Mouse (Mus musculus) lung, embryonic 15.5 days (tissue): ENCODE data around the gene Erc2. TPM values are rescaled to one million over a fixed set of nuclear protein-coding genes. Genes with fewer than 3 reads are reported as not detected.

Experiments
- ATAC-seq: fragments of 200-750 bp; cut with Nextera tagmentation; 2 replicates; pipeline ENCODE4 v1.8.0; 2017; ENCODE audit warnings: moderate number of reproducible peaks, borderline replicate concordance; ENCODE audit not compliant: low FRiP score, low TSS enrichment; ENCODE audit errors: extremely low read depth
- H3K27ac ChIP-seq: fragments of 300-500 bp; sonication (generic); 2 replicates; pipeline ENCODE4 v1.5.1; 2015; ENCODE audit warnings: moderate library complexity, mild to moderate bottlenecking, inconsistent platforms
- H3K27me3 ChIP-seq: fragments of 300-500 bp; sonication (generic); 2 replicates; pipeline ENCODE4 v1.6.1; 2015; ENCODE audit warnings: inconsistent platforms
- H3K36me3 ChIP-seq: fragments of 300-500 bp; sonication (generic); 2 replicates; pipeline ENCODE4 v1.6.1; 2015; ENCODE audit warnings: inconsistent platforms
- H3K4me1 ChIP-seq: fragments of 300-500 bp; sonication (generic); 2 replicates; pipeline ENCODE4 v1.6.1; 2015; ENCODE audit warnings: inconsistent platforms
- H3K4me2 ChIP-seq: fragments of 300-500 bp; sonication (generic); 2 replicates; pipeline ENCODE4 v1.6.1; 2015; ENCODE audit warnings: inconsistent platforms, mild to moderate bottlenecking, moderate library complexity
- H3K4me3 ChIP-seq: fragments of 300-500 bp; sonication (generic); 2 replicates; pipeline ENCODE4 v1.5.1; 2015; ENCODE audit warnings: mild to moderate bottlenecking, inconsistent platforms
- H3K9ac ChIP-seq: fragments of 300-500 bp; sonication (generic); 2 replicates; pipeline ENCODE4 v1.6.1; 2015; ENCODE audit warnings: inconsistent platforms
- H3K9me3 ChIP-seq: fragments of 300-500 bp; sonication (generic); 2 replicates; pipeline ENCODE4 v1.6.1; 2016; ENCODE audit warnings: inconsistent platforms
- WGBS: fragments of 180-500 bp; shearing (Covaris S2); methylation state at CpG from one replicate; pipeline ENCODE4 v1.1.7; 2015; 5-methylcytosine and 5-hydroxymethylcytosine counted together
- polyA plus RNA-seq: library from polyadenylated mRNA; unstranded; fragments of >200 nt; fragmentation: Nextera tagmentation; extraction: Ambion mirVana; gene quantifications from 2 replicates; pipeline ENCODE4 v1.2.1, GENCODE M21; 2015

Gene Erc2
- polyA plus RNA-seq, 1 experiment from 2014 or later, result 2.3 TPM

DNA sequence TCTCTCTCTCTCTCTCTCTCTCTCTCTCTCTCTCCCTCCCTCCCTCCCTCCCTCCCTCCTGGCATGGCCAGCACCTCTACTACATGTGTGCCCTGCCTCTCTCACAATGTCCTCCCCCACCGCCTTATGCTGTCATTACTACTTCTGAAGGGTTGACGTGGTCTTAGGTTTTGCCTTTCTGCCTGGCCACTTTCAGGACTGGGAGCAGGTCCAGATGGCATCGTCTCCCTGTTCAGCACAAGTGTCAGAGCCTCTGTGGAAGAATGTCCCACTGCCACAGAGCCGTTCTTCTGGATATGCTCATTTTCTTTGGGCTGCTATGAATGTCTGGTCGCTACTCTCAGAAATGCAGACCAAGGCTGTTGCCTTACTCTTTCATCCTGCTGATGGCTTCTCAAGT lies 671.7 kb downstream of the Erc2 start:
- 71% methylated on average over 5 of the region's 5 CpGs for WGBS
- ATAC-seq, result no peak
- H3K4me3 ChIP-seq, result no peak overlapping the region

DNA sequence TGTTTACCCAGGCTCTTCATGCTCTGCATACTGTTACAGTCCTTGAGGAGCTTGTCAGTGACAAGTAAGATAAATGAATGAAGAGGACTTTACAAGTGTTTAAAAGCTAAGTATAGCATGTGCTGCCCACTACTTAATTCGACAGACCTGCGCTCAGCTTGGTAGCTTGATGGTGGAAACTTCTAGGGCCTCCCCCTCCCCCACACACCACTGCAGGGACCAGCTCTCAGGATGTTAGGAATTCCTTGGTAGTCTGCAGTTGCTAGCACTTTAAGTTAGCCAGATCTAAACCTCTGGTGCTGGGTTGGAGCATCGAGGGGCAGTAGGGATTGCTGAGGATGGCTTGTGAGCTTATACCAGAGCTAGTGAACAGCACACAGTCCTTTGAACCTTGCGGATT lies 672.9 kb downstream of the Erc2 start:
- WGBS, result 21% methylated on average over 4 of the region's 4 CpGs
- Histone ChIP-seq H3K4me2 (no peak overlapping the region), H3K27me3 (peaks cover 23% of the 10 kb centered on the region), H3K4me1 (peaks cover 24% of the 10 kb centered on the region), H3K27ac (no peak overlapping the region), H3K9me3 (no peaks in the 10 kb centered on the region), H3K4me3 (no peak overlapping the region), H3K9ac (no peak overlapping the region), H3K36me3 (no peaks in the 10 kb centered on the region)
- ATAC-seq, result peak; percentile 27; the same call in 1 of the 2 replicates

More for the DNA sequence above, 671.7 kb downstream of the Erc2 start:
- Histone ChIP-seq H3K36me3 (no peaks in the 10 kb centered on the region), H3K4me1 (peaks cover 17% of the 10 kb centered on the region), H3K27me3 (peaks cover 23% of the 10 kb centered on the region), H3K9me3 (no peaks in the 10 kb centered on the region), H3K27ac (no peak overlapping the region), H3K4me2 (no peak overlapping the region), H3K9ac (no peak overlapping the region)

- Histone ChIP-seq H3K9me3 (no peaks in the 10 kb centered on the region), H3K4me2 (no peak overlapping the region), H3K27me3 (peaks cover 12% of the 10 kb centered on the region), H3K4me3 (no peak overlapping the region), H3K27ac (no peak overlapping the region), H3K36me3 (no peaks in the 10 kb centered on the region), H3K9ac (no peak overlapping the region), H3K4me1 (peaks cover 22% of the 10 kb centered on the region)
- peak; percentile 49; the same call in 1 of the 2 replicates for ATAC-seq
- WGBS, result 21% methylated on average over 6 of the region's 6 CpGs
Observed at GRCm38 (mm10) chr14:28300095-28300494, 677.9 kb downstream of the Erc2 start.

GRCm38 (mm10) chr14:28301251-28301650 lies 679.0 kb downstream of the Erc2 start:
- Histone ChIP-seq H3K4me1 (0 out of 2 replicates have a peak, but pooled peaks cover 13% of the 10 kb centered on the region), H3K4me2 (no peak overlapping the region), H3K9ac (no peak overlapping the region), H3K27ac (no peak overlapping the region), H3K36me3 (no peaks in the 10 kb centered on the region), H3K27me3 (peaks cover 10% of the 10 kb centered on the region), H3K9me3 (no peaks in the 10 kb centered on the region), H3K4me3 (no peak overlapping the region)
- WGBS, result 33% methylated on average over 5 of the region's 5 CpGs
- ATAC-seq, result no peak

GRCm38 (mm10) chr14:28304131-28304530 lies 681.9 kb downstream of the Erc2 start:
- Histone ChIP-seq H3K27ac (no peak overlapping the region), H3K36me3 (no peaks in the 10 kb centered on the region), H3K27me3 (no peaks in the 10 kb centered on the region), H3K9ac (no peak overlapping the region), H3K4me3 (no peak overlapping the region), H3K4me2 (no peak overlapping the region), H3K4me1 (0 out of 2 replicates have a peak, but pooled peaks cover 10% of the 10 kb centered on the region), H3K9me3 (no peaks in the 10 kb centered on the region)
- 71% methylated on average over 5 of the region's 5 CpGs for WGBS
- ATAC-seq, result no peak

- 48% methylated on average over 1 of the region's 1 CpGs for WGBS
Observed at GRCm38 (mm10) chr14:28308661-28309060, 686.4 kb downstream of the Erc2 start.

GRCm38 (mm10) chr14:28316851-28317250 lies 694.6 kb downstream of the Erc2 start:
- Histone ChIP-seq H3K4me1 (no peaks in the 10 kb centered on the region), H3K36me3 (no peaks in the 10 kb centered on the region), H3K27me3 (no peaks in the 10 kb centered on the region), H3K9me3 (no peaks in the 10 kb centered on the region), H3K4me3 (no peak overlapping the region), H3K9ac (no peak overlapping the region), H3K4me2 (no peak overlapping the region), H3K27ac (no peak overlapping the region)
- WGBS, result 88% methylated on average over 7 of the region's 7 CpGs
- no peak for ATAC-seq

More at GRCm38 (mm10) chr14:28308661-28309060, 686.4 kb downstream of the Erc2 start:
- H3K4me3 ChIP-seq, result no peak overlapping the region
- H3K27me3 ChIP-seq, result no peaks in the 10 kb centered on the region
- no peak overlapping the region for H3K4me2 ChIP-seq
- no peak overlapping the region for H3K27ac ChIP-seq
- 0 out of 2 replicates have a peak, but pooled peaks cover 9% of the 10 kb centered on the region for H3K4me1 ChIP-seq
- H3K36me3 ChIP-seq, result no peaks in the 10 kb centered on the region
- H3K9me3 ChIP-seq, result no peaks in the 10 kb centered on the region
- ATAC-seq, result no peak
- no peak overlapping the region for H3K9ac ChIP-seq

DNA sequence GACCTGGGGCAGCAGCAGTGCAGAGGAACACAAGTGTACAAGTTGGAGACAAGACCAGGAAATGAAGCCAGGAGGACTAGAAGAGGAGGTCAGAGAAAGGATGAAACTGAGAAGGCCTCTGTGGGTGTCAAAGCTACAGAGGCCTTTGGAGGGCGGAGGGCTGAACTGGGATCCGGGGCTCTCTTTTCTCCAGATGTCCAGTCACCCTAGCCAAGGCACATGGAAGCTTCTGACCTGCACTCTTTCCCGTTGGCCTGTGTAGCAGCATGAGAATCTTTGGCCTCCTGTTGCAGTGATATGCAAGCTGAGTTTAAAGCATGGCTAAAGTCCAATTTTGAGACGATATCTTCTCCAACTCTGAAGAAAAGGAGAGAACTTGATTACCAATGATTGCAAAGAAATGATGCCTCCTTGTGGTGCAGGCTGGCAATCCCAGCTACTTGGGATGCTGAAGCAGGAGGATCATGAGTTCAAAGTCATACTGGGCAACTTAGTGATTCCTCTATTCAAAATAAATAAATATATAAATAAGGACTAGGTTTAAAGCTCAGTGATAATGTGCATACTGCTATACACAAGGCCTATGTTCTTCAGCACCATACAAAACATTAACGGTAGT lies 699.8 kb downstream of the Erc2 start:
- Histone ChIP-seq H3K27ac (no peak overlapping the region), H3K4me3 (no peak overlapping the region), H3K4me2 (no peak overlapping the region), H3K9me3 (no peaks in the 10 kb centered on the region), H3K36me3 (no peaks in the 10 kb centered on the region), H3K27me3 (no peaks in the 10 kb centered on the region), H3K9ac (no peak overlapping the region), H3K4me1 (no peaks in the 10 kb centered on the region)
- no peak for ATAC-seq
- 68% methylated on average over 5 of the region's 5 CpGs for WGBS

GRCm38 (mm10) chr14:28323243-28323642 lies 701.0 kb downstream of the Erc2 start:
- H3K9me3 ChIP-seq, result no peaks in the 10 kb centered on the region
- no peak overlapping the region for H3K4me2 ChIP-seq
- WGBS, result 53% methylated on average over 2 of the region's 2 CpGs
- H3K36me3 ChIP-seq, result no peaks in the 10 kb centered on the region
- no peak for ATAC-seq
- H3K9ac ChIP-seq, result no peak overlapping the region
- H3K27me3 ChIP-seq, result no peaks in the 10 kb centered on the region
- H3K4me3 ChIP-seq, result no peak overlapping the region
- no peaks in the 10 kb centered on the region for H3K4me1 ChIP-seq
- no peak overlapping the region for H3K27ac ChIP-seq

- no peak overlapping the region for H3K4me2 ChIP-seq
- WGBS, result 58% methylated on average over 2 of the region's 2 CpGs
- no peaks in the 10 kb centered on the region for H3K36me3 ChIP-seq
- no peak overlapping the region for H3K27ac ChIP-seq
- no peak for ATAC-seq
- no peak overlapping the region for H3K9ac ChIP-seq
- H3K4me1 ChIP-seq, result no peaks in the 10 kb centered on the region
- H3K9me3 ChIP-seq, result no peaks in the 10 kb centered on the region
- H3K4me3 ChIP-seq, result no peak overlapping the region
- no peaks in the 10 kb centered on the region for H3K27me3 ChIP-seq
Observed at GRCm38 (mm10) chr14:28323727-28324126, 701.5 kb downstream of the Erc2 start.

DNA sequence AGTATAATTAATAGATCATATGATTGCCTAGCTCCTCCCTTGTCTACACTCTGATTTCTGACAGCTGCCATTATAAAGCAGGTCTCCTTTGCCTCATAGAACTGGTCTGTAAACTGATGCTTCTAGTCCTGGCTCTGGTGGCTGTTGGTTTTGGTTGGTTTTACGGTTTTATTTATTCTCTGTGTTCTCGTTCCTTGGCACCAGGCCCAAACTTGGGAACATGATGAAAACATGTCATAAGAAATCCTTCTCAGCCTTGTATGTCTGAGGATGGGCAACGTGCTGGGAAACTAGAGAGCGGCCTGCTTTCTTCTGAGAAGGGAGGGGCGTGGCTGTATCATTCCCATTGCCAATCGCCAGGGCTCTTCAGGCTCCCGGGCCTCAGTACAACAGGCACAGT lies 704.2 kb downstream of the Erc2 start:
- Histone ChIP-seq H3K27me3 (no peaks in the 10 kb centered on the region), H3K36me3 (no peaks in the 10 kb centered on the region), H3K4me2 (no peak overlapping the region), H3K27ac (no peak overlapping the region), H3K9ac (no peak overlapping the region), H3K4me1 (no peaks in the 10 kb centered on the region), H3K4me3 (no peak overlapping the region), H3K9me3 (no peaks in the 10 kb centered on the region)
- no peak for ATAC-seq
- whole genome bisulfite sequencing, result 46% methylated on average over 7 of the region's 7 CpGs

DNA sequence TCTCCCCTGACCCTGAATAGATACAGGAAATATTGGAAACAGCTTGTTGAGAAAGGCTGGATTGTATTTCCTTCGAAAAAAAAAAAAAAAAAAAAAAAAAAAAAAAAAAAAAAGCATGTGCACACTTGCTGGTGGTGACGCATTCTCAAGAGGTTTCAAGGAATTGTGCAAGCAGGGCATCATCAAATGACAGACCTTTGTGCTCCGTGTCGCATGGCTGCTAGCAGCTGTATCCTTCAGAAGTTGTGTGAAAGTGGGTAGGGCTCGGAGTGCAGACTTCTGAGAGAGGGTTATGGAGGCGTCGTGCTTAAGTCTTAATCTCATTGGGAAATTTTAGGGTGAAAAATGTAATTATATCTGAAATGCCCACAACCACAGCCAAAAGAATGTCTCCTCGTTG lies 706.3 kb downstream of the Erc2 start:
- no peaks in the 10 kb centered on the region for H3K9me3 ChIP-seq
- no peak overlapping the region for H3K27ac ChIP-seq
- no peaks in the 10 kb centered on the region for H3K36me3 ChIP-seq
- WGBS, result 54% methylated on average over 8 of the region's 8 CpGs
- H3K9ac ChIP-seq, result no peak overlapping the region
- no peak for ATAC-seq
- no peaks in the 10 kb centered on the region for H3K27me3 ChIP-seq
- no peaks in the 10 kb centered on the region for H3K4me1 ChIP-seq
- H3K4me3 ChIP-seq, result no peak overlapping the region
- H3K4me2 ChIP-seq, result no peak overlapping the region

- Histone ChIP-seq H3K4me1 (no peaks in the 10 kb centered on the region), H3K9me3 (no peaks in the 10 kb centered on the region), H3K27ac (no peak overlapping the region), H3K4me2 (no peak overlapping the region), H3K36me3 (no peaks in the 10 kb centered on the region), H3K27me3 (no peaks in the 10 kb centered on the region), H3K4me3 (no peak overlapping the region), H3K9ac (no peak overlapping the region)
- no peak for ATAC-seq
- WGBS, result 67% methylated on average over 5 of the region's 5 CpGs
Observed at GRCm38 (mm10) chr14:28331108-28331507, 708.9 kb downstream of the Erc2 start.
